Mouse (Mus musculus) adrenal gland (tissue): ENCODE measurements around the gene Themis2.
"Not testable (repeated sequence)": the region's sequence is repeated elsewhere in the genome, so short reads cannot be mapped to it uniquely, and the experiment has no call there.

Experiments used
- intact Hi-C: fragments of 180-260 bp; cut with DNase I; formaldehyde crosslinking; loops from one replicate; pipeline ENCODE4 v1.15.1; 2025

Themis2 gene

GRCm38 (mm10) chr4:132801176-132802077 is 5.2 kb upstream of the Themis2 start:
- intact Hi-C loops = no loop called here

- intact Hi-C loops = no loop called here
Measured at GRCm38 (mm10) chr4:132799845-132800244, 3.7 kb upstream of the Themis2 start.

- intact Hi-C loops = not testable (repeated sequence)
Measured at GRCm38 (mm10) chr4:132798666-132799065, 2.5 kb upstream of the Themis2 start.

GRCm38 (mm10) chr4:132798028-132798427 is 1.8 kb upstream of the Themis2 start:
- intact Hi-C loops = no loop called here

GRCm38 (mm10) chr4:132797461-132797860 is 1.3 kb upstream of the Themis2 start:
- intact Hi-C loops = no loop called here

- intact Hi-C loops = no loop called here
Measured at GRCm38 (mm10) chr4:132795171-132795570, 1.0 kb downstream of the Themis2 start.

- intact Hi-C loops = no loop called here
Measured at GRCm38 (mm10) chr4:132794760-132795159, 1.4 kb downstream of the Themis2 start.

GRCm38 (mm10) chr4:132794028-132794427 is 2.2 kb downstream of the Themis2 start:
- intact Hi-C loops = no loop called here

- intact Hi-C loops = not testable (repeated sequence)
Measured at GRCm38 (mm10) chr4:132793322-132794004, 2.7 kb downstream of the Themis2 start.

- intact Hi-C loops = no loop called here
Measured at GRCm38 (mm10) chr4:132789731-132790130, 6.5 kb downstream of the Themis2 start.

- intact Hi-C loops = no loop called here
Measured at GRCm38 (mm10) chr4:132785228-132785627, 11.0 kb downstream of the Themis2 start.

GRCm38 (mm10) chr4:132783732-132784131 is 12.5 kb downstream of the Themis2 start:
- intact Hi-C loops = no loop called here

GRCm38 (mm10) chr4:132780288-132780687 is 15.9 kb downstream of the Themis2 start:
- intact Hi-C loops = no loop called here

- intact Hi-C loops = loop anchor here (5.0 to 10.0 kb wide), 2 partner anchors 44 to 226 kb away; no protein-coding TSS in a partner anchor
Measured at GRCm38 (mm10) chr4:132778562-132779201, 17.5 kb downstream of the Themis2 start.

GRCm38 (mm10) chr4:132776764-132777163 is 19.4 kb downstream of the Themis2 start:
- intact Hi-C loops = loop anchor here (2.0 to 10.0 kb wide), 3 partner anchors 46 to 228 kb away; no protein-coding TSS in a partner anchor

GRCm38 (mm10) chr4:132774905-132775304 is 21.3 kb downstream of the Themis2 start:
- intact Hi-C loops = loop anchor here (5.0 to 10.0 kb wide), 2 partner anchors 47 to 230 kb away; no protein-coding TSS in a partner anchor

- intact Hi-C loops = loop anchor here (10.0 kb wide), 1 partner anchor 233 kb away; no protein-coding TSS in a partner anchor
Measured at GRCm38 (mm10) chr4:132771776-132772175, 24.4 kb downstream of the Themis2 start.

- intact Hi-C loops = loop anchor here (5.0 kb wide), 1 partner anchor 154 kb away; the partner anchor contains the start of gene Fam76a
Measured at GRCm38 (mm10) chr4:132767914-132768876, 28.0 kb downstream of the Themis2 start, which contains the start of gene Rpa2. Rpa2 (plus strand) TSS chr4:132768332.

- intact Hi-C loops = not testable (repeated sequence)
Measured at GRCm38 (mm10) chr4:132763125-132763524, 33.1 kb downstream of the Themis2 start.

- intact Hi-C loops = no loop called here
Measured at GRCm38 (mm10) chr4:132762602-132763001, 33.6 kb downstream of the Themis2 start.
